Mouse (Mus musculus) testis, adult 2 months (tissue): Measurements from ENCODE around the gene Tacc3. TPM values are rescaled to one million over a fixed set of nuclear protein-coding genes. Genes with fewer than 3 reads are reported as not detected.
A peak's percentile ranks its signal among the peaks of the same experiment; 100 is the strongest.

Source experiments
- H3K27ac ChIP-seq: fragments of 200-500 bp; 2 replicates; pipeline ENCODE4 v1.5.1; 2012; ENCODE audit warnings: low read depth, low read length; ENCODE audit not compliant: control insufficient read depth, insufficient read depth
- H3K27me3 ChIP-seq: fragments of 200-500 bp; 2 replicates; pipeline ENCODE4 v1.6.1; 2012; ENCODE audit warnings: mild to moderate bottlenecking, low read length, moderate library complexity; ENCODE audit not compliant: control insufficient read depth, insufficient read depth
- H3K36me3 ChIP-seq: fragments of 200-500 bp; 2 replicates; pipeline ENCODE4 v1.6.1; 2012; ENCODE audit warnings: mild to moderate bottlenecking, low read length; ENCODE audit not compliant: control insufficient read depth, insufficient read depth
- H3K4me1 ChIP-seq: fragments of 200-500 bp; 2 replicates; pipeline ENCODE4 v1.6.1; 2012; ENCODE audit warnings: low read length; ENCODE audit not compliant: control insufficient read depth, insufficient read depth
- H3K4me3 ChIP-seq: fragments of 200-500 bp; 2 replicates; pipeline ENCODE4 v1.5.1; 2012; ENCODE audit warnings: low read depth, mild to moderate bottlenecking, low read length, moderate library complexity, mixed read lengths; ENCODE audit not compliant: control insufficient read depth
- CTCF ChIP-seq: fragments of 200-500 bp; IDR thresholded peaks from 2 replicates; pipeline ENCODE4 v1.5.1; 2012; ENCODE audit warnings: low read depth, mild to moderate bottlenecking, inconsistent platforms, low read length, moderate library complexity; ENCODE audit not compliant: control insufficient read depth, insufficient read depth, insufficient replicate concordance
- POLR2A ChIP-seq: fragments of 200-500 bp; IDR thresholded peaks from 2 replicates; pipeline ENCODE4 v1.6.1; 2012; ENCODE audit warnings: low read depth, mild to moderate bottlenecking, inconsistent platforms, low read length, moderate library complexity; ENCODE audit not compliant: control insufficient read depth
- polyA plus RNA-seq: library from polyadenylated mRNA; depleted of rRNA; stranded (reverse); fragments of >200 nt; gene quantifications from 2 replicates; pipeline ENCODE4 v1.2.3, GENCODE M21; 2012

Tacc3 gene
- polyA plus RNA-seq, 1 experiment: 42.8 TPM

DNA sequence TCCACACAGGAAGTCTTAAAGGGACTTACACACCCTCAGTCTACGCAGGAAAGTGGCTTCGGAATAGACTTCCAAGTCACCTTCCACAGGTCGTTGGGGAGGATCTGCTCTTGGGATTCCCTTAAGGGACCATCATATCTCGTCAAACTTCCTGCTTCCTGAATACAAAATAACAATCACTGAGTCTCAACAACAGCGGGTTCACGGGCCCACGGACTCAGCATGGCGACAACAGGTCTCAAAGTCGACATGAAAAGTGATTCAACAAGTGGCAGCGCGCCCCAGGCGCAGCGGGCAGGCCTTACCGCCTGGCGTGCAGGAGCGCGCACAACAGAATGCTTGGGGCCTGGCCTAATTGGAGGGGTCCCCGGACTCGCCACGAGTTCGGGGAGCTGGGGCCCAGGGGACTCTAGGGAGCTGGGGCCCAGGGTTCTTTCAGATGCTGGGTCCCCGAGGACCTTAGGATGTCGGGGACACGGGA, 29.1 kb upstream of the Tacc3 start:
- Histone ChIP-seq H3K36me3 (no peaks in the 10 kb centered on the region), H3K27me3 (no peaks in the 10 kb centered on the region), H3K27ac (peak overlapping the region; percentile 92), H3K4me1 (peaks cover 5% of the 10 kb centered on the region), H3K4me3 (peak overlapping the region; percentile 92)
- 0 out of 2 replicates have a peak, but pooled peaks have one; percentile 7 for TF ChIP-seq CTCF
- TF ChIP-seq POLR2A: no peak

DNA sequence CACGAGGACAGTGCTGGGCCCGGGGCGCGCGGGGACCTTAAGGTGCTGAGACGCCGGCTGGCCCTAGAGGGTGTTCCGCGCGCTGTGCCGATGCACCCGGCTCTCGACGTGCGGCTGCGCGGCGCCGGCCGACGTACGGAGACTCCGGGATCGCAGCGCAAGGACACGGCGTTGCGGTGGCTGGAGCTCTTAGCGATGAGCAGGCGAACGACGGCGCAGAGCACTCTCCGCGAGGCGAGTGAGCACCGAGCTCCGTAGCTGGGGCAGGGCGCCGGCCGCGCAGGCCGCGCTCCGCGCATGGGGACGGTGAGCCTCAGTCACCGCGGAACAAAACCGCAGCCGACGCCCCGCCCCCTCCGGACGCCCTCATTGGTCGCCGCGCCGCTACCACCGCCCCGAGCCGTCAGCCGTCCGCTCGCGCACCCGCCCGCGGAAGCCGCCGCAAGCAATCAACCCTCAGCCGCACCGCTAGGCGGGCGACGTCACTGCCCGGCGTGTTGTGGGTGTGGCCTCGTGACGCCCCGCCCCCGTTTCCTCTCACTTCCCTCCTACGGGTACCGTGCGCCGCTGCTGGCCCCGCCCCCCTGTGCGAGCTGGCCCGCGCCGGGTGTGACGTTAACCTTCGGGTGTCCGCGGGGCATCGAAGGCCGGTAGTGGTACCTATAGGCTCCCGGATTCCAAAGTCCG, 28.5 kb upstream of the Tacc3 start, which contains the start of the genes Fam53a and Gm9903:
TSS of gene Fam53a (minus strand) at position 335 of the 687 bp plus-strand sequence.
TSS of gene Gm9903 (plus strand) at position 625 of the 687 bp plus-strand sequence.
- Histone ChIP-seq H3K4me1 (peaks cover 5% of the 10 kb centered on the region), H3K36me3 (no peaks in the 10 kb centered on the region), H3K27ac (peak within 1 kb of the TSS; percentile 92), H3K4me3 (peak within 1 kb of the TSS; percentile 92), H3K27me3 (no peaks in the 10 kb centered on the region)
- TF ChIP-seq POLR2A: peak; percentile 80
- TF ChIP-seq CTCF: 0 out of 2 replicates have a peak, but pooled peaks have one; percentile 3

DNA sequence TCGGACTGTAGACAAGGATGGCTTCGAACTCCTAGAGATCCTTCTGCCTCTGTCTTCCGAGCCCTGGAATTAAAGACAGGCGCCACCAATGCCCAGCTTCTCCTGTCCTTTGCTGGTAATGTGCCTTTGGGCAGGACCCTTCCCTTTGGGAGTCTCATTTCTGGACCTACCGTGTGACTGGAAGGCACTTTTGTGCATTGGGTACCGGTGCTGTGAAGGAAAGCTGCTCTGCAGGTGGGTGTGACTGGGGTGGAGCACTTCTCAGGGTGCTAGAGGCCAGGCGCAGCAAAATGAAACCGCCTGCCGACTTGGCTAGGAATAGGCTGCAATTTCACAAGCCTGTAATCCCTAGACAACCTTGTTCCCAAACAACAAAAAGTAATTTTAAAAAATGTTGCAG, 27.9 kb upstream of the Tacc3 start:
- peak overlapping the region; percentile 89 for H3K27ac ChIP-seq
- peaks cover 5% of the 10 kb centered on the region for H3K4me1 ChIP-seq
- TF ChIP-seq POLR2A: no peak
- TF ChIP-seq CTCF: no peak

DNA sequence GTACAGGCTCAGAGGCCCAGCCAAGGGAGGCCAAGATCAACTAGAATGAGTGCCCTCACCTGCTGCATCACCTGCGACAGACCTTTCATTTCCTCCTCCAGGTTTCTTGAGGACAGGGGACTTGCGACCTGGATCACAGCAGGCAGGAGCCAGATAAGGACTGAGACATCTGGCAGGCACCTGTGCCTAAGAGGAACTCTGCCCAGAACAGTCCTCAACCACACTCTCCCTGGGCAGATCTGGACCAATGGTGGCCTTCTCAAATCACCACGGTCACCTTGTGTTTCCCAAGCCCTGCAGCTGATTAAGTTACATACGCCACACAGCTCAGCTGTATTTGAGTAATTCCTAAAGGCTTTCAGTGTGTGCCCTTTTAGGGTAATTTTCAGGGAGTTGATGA, 27.3 kb upstream of the Tacc3 start:
- H3K4me3 ChIP-seq: peak overlapping the region; percentile 92
- TF ChIP-seq CTCF: no peak
- no peak for TF ChIP-seq POLR2A

More for the DNA sequence above, 27.9 kb upstream of the Tacc3 start:
- H3K27me3 ChIP-seq: no peaks in the 10 kb centered on the region
- H3K36me3 ChIP-seq: no peaks in the 10 kb centered on the region
- H3K4me3 ChIP-seq: peak overlapping the region; percentile 92

DNA sequence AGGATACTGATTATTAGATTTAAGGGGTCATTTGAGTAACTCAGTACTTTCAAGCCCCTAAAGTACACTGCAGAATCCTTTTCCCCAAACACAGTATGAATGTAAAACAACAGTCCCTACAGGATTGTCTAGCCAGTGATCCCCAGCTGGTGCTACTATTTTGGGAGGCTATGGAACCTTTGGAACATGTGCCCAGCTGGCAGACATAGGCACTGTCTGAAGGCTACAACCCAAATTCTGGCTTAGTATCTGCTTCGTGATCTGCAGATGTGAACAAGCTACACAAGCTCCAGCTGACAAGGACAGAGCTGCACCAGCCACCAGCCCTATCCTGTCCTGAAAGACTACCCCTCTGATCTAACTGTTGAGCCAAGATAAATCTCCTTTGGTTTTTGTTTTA, 25.4 kb upstream of the Tacc3 start:
- TF ChIP-seq CTCF (no peak), POLR2A (no peak)
- Histone ChIP-seq H3K27ac (no peak overlapping the region), H3K36me3 (no peaks in the 10 kb centered on the region), H3K4me3 (no peak overlapping the region), H3K27me3 (no peaks in the 10 kb centered on the region), H3K4me1 (peaks cover 5% of the 10 kb centered on the region)

More for the DNA sequence above, 27.3 kb upstream of the Tacc3 start:
- peaks cover 5% of the 10 kb centered on the region for H3K4me1 ChIP-seq
- no peaks in the 10 kb centered on the region for H3K36me3 ChIP-seq
- no peaks in the 10 kb centered on the region for H3K27me3 ChIP-seq
- H3K27ac ChIP-seq: no peak overlapping the region

DNA sequence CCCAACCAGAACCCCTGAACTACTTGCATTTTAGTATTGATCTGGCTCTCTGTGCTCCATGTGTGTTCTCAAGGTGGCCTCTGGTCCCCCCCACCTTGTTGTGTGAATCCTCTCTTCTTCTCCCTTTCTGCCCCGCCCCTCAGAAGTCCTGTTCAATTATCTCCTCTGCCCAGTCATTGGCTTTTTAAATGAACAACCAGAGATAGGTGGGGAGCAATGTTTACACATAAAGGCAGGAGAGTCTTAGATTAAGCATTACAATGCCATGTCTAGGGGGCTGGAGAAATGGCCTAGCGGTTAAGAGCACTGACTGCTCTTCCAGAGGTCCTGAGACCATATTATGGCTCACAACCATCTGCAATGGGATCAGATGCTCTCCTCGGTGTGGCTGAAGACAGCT, 22.6 kb upstream of the Tacc3 start:
- peaks cover 1% of the 10 kb centered on the region; the same call in 1 of the 2 replicates for H3K36me3 ChIP-seq
- no peaks in the 10 kb centered on the region; the same call in 1 of the 2 replicates for H3K4me1 ChIP-seq
- H3K27ac ChIP-seq: no peak overlapping the region
- no peak for TF ChIP-seq CTCF
- no peak for TF ChIP-seq POLR2A
- H3K27me3 ChIP-seq: no peaks in the 10 kb centered on the region
- H3K4me3 ChIP-seq: no peak overlapping the region

DNA sequence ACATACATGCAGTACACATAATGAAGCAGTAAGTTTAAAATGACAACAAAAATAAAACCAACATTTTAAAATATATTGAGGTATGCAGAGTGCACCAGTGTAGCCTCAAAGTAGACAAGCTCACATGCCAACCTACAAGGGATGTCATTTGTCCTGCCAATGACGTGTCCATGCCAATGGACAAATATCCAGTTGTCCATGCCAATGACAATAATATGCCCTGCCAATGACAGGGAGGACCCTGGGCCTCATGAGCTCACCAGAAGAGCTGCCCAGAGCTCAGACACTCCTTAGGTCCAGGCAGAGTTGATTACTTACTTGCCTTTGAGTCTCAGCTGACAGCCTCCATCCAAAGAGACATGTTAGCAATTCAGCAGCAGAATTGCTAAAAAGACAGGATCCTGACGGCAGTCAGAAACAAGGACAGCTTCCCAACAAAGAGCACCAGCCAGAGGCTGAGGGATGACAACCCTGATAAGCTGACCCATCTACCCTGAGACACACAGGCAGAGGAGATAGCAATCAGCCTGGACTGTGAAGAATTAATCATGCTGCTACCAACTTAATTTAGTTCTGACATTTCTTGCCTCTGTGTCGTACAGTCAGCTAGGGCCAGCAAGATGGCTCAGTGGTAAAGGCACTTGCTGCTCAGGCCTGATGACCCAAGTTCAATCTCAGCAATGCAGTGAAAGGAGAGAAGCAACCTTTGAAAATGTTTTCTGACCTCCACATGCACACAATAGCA, 20.1 kb upstream of the Tacc3 start:
- H3K27ac ChIP-seq: no peak overlapping the region
- no peak overlapping the region for H3K4me3 ChIP-seq
- no peaks in the 10 kb centered on the region for H3K4me1 ChIP-seq
- H3K36me3 ChIP-seq: peaks cover 3% of the 10 kb centered on the region; the same call in 1 of the 2 replicates
- no peak for TF ChIP-seq CTCF
- TF ChIP-seq POLR2A: no peak
- H3K27me3 ChIP-seq: no peaks in the 10 kb centered on the region
